Mouse (Mus musculus) hindbrain, embryonic 16.5 days (tissue): ENCODE measurements at regions not wholly inside any gene's neighbourhood (a gene's known extent, or its start where the extent isn't known, plus 50 kb on each side); places are given as distances from the start of the nearest gene placed in this dataset.

Source experiments
- ATAC-seq: fragments of 200-750 bp; cut with Nextera tagmentation; 2 replicates; pipeline ENCODE4 v1.8.0; 2017; ENCODE audit warnings: moderate TSS enrichment, moderate library complexity
- H3K27ac ChIP-seq: fragments of 300-500 bp; sonication (generic); 2 replicates; pipeline ENCODE4 v1.5.1; 2014; ENCODE audit warnings: low read depth, mild to moderate bottlenecking, control low read depth, low read length, moderate library complexity
- H3K27me3 ChIP-seq: fragments of 300-500 bp; sonication (generic); replicated peaks from 2 replicates; pipeline ENCODE4 v1.6.1; 2014; ENCODE audit warnings: low read length; ENCODE audit not compliant: control insufficient read depth, insufficient read depth
- H3K36me3 ChIP-seq: fragments of 300-500 bp; sonication (generic); 2 replicates; pipeline ENCODE4 v1.6.1; 2014; ENCODE audit warnings: mild to moderate bottlenecking, low read length, moderate library complexity, mixed read lengths; ENCODE audit not compliant: control insufficient read depth, insufficient read depth
- H3K4me1 ChIP-seq: fragments of 300-500 bp; sonication (generic); 2 replicates; pipeline ENCODE4 v1.6.1; 2014; ENCODE audit warnings: low read depth, low read length; ENCODE audit not compliant: control insufficient read depth, insufficient read depth
- H3K4me2 ChIP-seq: fragments of 300-500 bp; sonication (generic); 2 replicates; pipeline ENCODE4 v1.6.1; 2014; ENCODE audit warnings: mild to moderate bottlenecking, low read length, control low read depth, moderate library complexity
- H3K4me3 ChIP-seq: fragments of 300-500 bp; sonication (generic); 2 replicates; pipeline ENCODE4 v1.5.1; 2014; ENCODE audit warnings: mild to moderate bottlenecking, low read length, control low read depth, moderate library complexity
- H3K9ac ChIP-seq: fragments of 300-500 bp; sonication (generic); 2 replicates; pipeline ENCODE4 v1.6.1; 2014; ENCODE audit warnings: low read depth, mild to moderate bottlenecking, control low read depth, low read length, moderate library complexity
- H3K9me3 ChIP-seq: fragments of 300-500 bp; sonication (generic); 2 replicates; pipeline ENCODE4 v1.6.1; 2014; ENCODE audit warnings: mild to moderate bottlenecking, low read length, moderate library complexity; ENCODE audit not compliant: control insufficient read depth
- WGBS: fragments of 180-500 bp; shearing (Covaris S2); extraction: QIAGEN DNeasy Blood & Tissue Kit; methylation state at CpG from one replicate; pipeline ENCODE4 v1.1.7; 2014; 5-methylcytosine and 5-hydroxymethylcytosine counted together

GRCm38 (mm10) chr1:30061242-30061641 lies 812.5 kb downstream of the Phf3 start:
- no peak overlapping the region for H3K27ac ChIP-seq
- H3K36me3 ChIP-seq, result no peaks in the 10 kb centered on the region
- no peak overlapping the region for H3K4me2 ChIP-seq
- WGBS, result 60% methylated on average over 2 of the region's 2 CpGs
- no peaks in the 10 kb centered on the region for H3K27me3 ChIP-seq
- no peak overlapping the region for H3K4me3 ChIP-seq
- no peaks in the 10 kb centered on the region for H3K9me3 ChIP-seq
- no peaks in the 10 kb centered on the region for H3K4me1 ChIP-seq
- no peak overlapping the region for H3K9ac ChIP-seq
- no peak for ATAC-seq

- H3K9me3 ChIP-seq, result no peaks in the 10 kb centered on the region
- no peak overlapping the region for H3K4me2 ChIP-seq
- peak; percentile 61; the same call in 1 of the 2 replicates for ATAC-seq
- no peaks in the 10 kb centered on the region for H3K4me1 ChIP-seq
- 6% methylated on average over 1 of the region's 1 CpGs for WGBS
- H3K9ac ChIP-seq, result no peak overlapping the region
- H3K36me3 ChIP-seq, result no peaks in the 10 kb centered on the region
- no peak overlapping the region for H3K27ac ChIP-seq
- no peaks in the 10 kb centered on the region for H3K27me3 ChIP-seq
- no peak overlapping the region for H3K4me3 ChIP-seq
Measured at GRCm38 (mm10) chr1:30060806-30061205, 812.9 kb downstream of the Phf3 start.

- no peak for ATAC-seq
- Histone ChIP-seq H3K4me1 (no peaks in the 10 kb centered on the region), H3K27ac (no peak overlapping the region), H3K4me2 (no peak overlapping the region), H3K27me3 (no peaks in the 10 kb centered on the region), H3K9ac (no peak overlapping the region), H3K4me3 (no peak overlapping the region), H3K36me3 (no peaks in the 10 kb centered on the region), H3K9me3 (no peaks in the 10 kb centered on the region)
Measured at GRCm38 (mm10) chr1:30017596-30017995, 856.1 kb downstream of the Phf3 start.

- 18% methylated on average over 1 of the region's 1 CpGs for WGBS
- no peak overlapping the region for H3K4me3 ChIP-seq
- H3K4me2 ChIP-seq, result no peak overlapping the region
- H3K4me1 ChIP-seq, result no peaks in the 10 kb centered on the region
- no peak overlapping the region for H3K27ac ChIP-seq
- H3K9me3 ChIP-seq, result no peaks in the 10 kb centered on the region
- no peaks in the 10 kb centered on the region for H3K36me3 ChIP-seq
- H3K27me3 ChIP-seq, result no peaks in the 10 kb centered on the region
- H3K9ac ChIP-seq, result no peak overlapping the region
- no peak for ATAC-seq
Measured at GRCm38 (mm10) chr1:30008757-30009340, 864.9 kb downstream of the Phf3 start.
